Mouse (Mus musculus) stomach, postnatal 0 days (tissue): Measurements from ENCODE around the gene Stard5. TPM values are rescaled to one million over a fixed set of nuclear protein-coding genes. Genes with fewer than 3 reads are reported as not detected.

Source experiments
- ATAC-seq: fragments of 200-750 bp; cut with Nextera tagmentation; 2 replicates; pipeline ENCODE4 v1.8.0; 2017; ENCODE audit not compliant: low FRiP score, low TSS enrichment
- DNase-seq: peaks from one replicate; pipeline ENCODE4 v3.0.0-alpha.2; 2016; ENCODE audit warnings: low spot score
- H3K27ac ChIP-seq: fragments of 300-500 bp; sonication (generic); replicated peaks from 2 replicates; pipeline ENCODE4 v1.5.1; 2014; ENCODE audit warnings: mild to moderate bottlenecking, control low read depth
- H3K27me3 ChIP-seq: fragments of 300-500 bp; sonication (generic); 2 replicates; pipeline ENCODE4 v1.6.1; 2014; ENCODE audit warnings: low read length; ENCODE audit not compliant: control insufficient read depth, insufficient read depth
- H3K36me3 ChIP-seq: fragments of 300-500 bp; sonication (generic); 2 replicates; pipeline ENCODE4 v1.6.1; 2014; ENCODE audit warnings: low read length, mixed read lengths; ENCODE audit not compliant: control insufficient read depth, insufficient read depth
- H3K4me1 ChIP-seq: fragments of 300-500 bp; sonication (generic); replicated peaks from 2 replicates; pipeline ENCODE4 v1.6.1; 2014; ENCODE audit warnings: antibody characterized with exemption; ENCODE audit not compliant: control insufficient read depth, insufficient read depth
- H3K4me2 ChIP-seq: fragments of 300-500 bp; sonication (generic); replicated peaks from 2 replicates; pipeline ENCODE4 v1.6.1; 2014; ENCODE audit warnings: low read depth, mild to moderate bottlenecking, control low read depth, moderate library complexity
- H3K4me3 ChIP-seq: fragments of 300-500 bp; sonication (generic); 2 replicates; pipeline ENCODE4 v1.5.1; 2014; ENCODE audit warnings: low read depth, low read length, control low read depth
- H3K9ac ChIP-seq: fragments of 300-500 bp; sonication (generic); 2 replicates; pipeline ENCODE4 v1.6.1; 2014; ENCODE audit warnings: mild to moderate bottlenecking, low read length, control low read depth, mixed read lengths
- H3K9me3 ChIP-seq: fragments of 300-500 bp; sonication (generic); 2 replicates; pipeline ENCODE4 v1.6.1; 2016; ENCODE audit warnings: low read length; ENCODE audit not compliant: control insufficient read depth
- CTCF ChIP-seq: IDR thresholded peaks from 2 replicates; pipeline ENCODE4 v1.5.1; 2016; ENCODE audit warnings: antibody characterized with exemption, low read depth, mild to moderate bottlenecking, moderate library complexity
- EP300 ChIP-seq: optimal IDR thresholded peaks from 2 replicates; pipeline ENCODE3; 2016; ENCODE audit warnings: antibody characterized with exemption
- WGBS: fragments of 180-500 bp; shearing (Covaris S2); extraction: QIAGEN DNeasy Blood & Tissue Kit; methylation state at CpG from one replicate; pipeline ENCODE4 v1.1.7; 2014; 5-methylcytosine and 5-hydroxymethylcytosine counted together
- polyA plus RNA-seq: library from polyadenylated mRNA; unstranded; fragments of >200 nt; fragmentation: Nextera tagmentation; extraction: Ambion mirVana; gene quantifications from 2 replicates; pipeline ENCODE4 v1.2.1, GENCODE M21; 2015

Stard5 gene
- polyA plus RNA-seq, 1 experiment from 2014 or later = 34.1 TPM

GRCm38 (mm10) chr7:83699066-83699745, 67.4 kb downstream of the Stard5 start:
- no peak overlapping the region for H3K9ac ChIP-seq
- no peak overlapping the region for H3K27ac ChIP-seq
- no peaks in the 10 kb centered on the region for H3K4me1 ChIP-seq
- H3K36me3 ChIP-seq = no peaks in the 10 kb centered on the region
- TF ChIP-seq CTCF (no peak), EP300 (no peak)
- WGBS = 71% methylated on average over 6 of the region's 6 CpGs
- no peak overlapping the region for H3K4me2 ChIP-seq
- DNase-seq = no peak
- H3K9me3 ChIP-seq = no peaks in the 10 kb centered on the region
- H3K27me3 ChIP-seq = no peaks in the 10 kb centered on the region
- no peak for ATAC-seq
- H3K4me3 ChIP-seq = no peak overlapping the region

Other genes with a start within 250 kb of the Stard5 start
- 1.1 and 1.2 TPM in 2 replicates for gene Tmc3, start 47.0 kb upstream of the Stard5 start, polyA plus RNA-seq
- 2.6 and 2.8 TPM in 2 replicates for gene Il16, start 113.8 kb downstream of the Stard5 start, polyA plus RNA-seq
- gene Cfap161, start 162.9 kb downstream of the Stard5 start, polyA plus RNA-seq = 0.05 and 0.13 TPM in 2 replicates